Mouse (Mus musculus) testis, postnatal 10 days (tissue): ENCODE data around the gene Dph1.

Experiments used
- DNase-seq: peaks from one replicate; pipeline ENCODE4 v3.0.0; 2021; ENCODE audit warnings: low spot score

The Dph1 gene

DNA sequence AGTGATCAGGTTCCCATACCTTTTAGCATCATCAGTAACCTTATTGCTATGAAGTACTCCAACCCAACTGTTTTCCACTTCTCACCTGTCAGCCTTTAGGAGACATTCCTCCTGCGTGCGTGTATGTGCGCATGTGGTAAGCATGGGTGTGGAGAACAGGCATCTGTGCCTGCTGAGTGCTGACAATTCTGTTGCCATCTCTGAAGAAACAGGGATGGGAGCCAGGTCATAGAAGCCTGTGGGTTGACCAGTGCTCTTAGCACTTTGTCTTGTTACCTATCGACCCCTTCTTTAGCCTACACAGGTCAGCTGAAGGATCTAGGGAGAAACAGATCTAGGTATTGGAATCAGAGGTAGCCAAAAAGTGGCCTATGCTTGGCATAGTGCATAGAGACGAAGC lies 57.6 kb downstream of the Dph1 start:
- no peak for DNase-seq

DNA sequence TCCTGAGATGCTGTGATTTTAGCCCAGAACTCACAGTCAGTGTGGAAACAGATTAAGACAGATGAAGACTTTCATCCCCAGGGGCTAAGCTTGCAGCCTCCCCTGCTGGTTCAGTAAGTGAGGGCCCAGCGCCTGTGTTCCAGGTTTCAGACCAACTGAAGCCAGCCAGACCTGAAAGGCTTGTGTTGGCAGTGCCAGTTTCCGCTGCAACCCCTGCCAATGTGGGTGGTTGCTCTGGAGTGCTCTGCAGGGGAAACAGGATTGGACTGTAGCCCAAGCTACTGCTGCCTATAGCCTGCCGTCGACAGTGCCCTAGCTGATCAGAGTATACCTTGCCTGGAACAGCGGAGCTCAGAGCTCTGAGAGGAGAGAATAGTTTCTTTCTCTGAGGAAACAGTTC lies 58.8 kb downstream of the Dph1 start:
- no peak for DNase-seq

DNA sequence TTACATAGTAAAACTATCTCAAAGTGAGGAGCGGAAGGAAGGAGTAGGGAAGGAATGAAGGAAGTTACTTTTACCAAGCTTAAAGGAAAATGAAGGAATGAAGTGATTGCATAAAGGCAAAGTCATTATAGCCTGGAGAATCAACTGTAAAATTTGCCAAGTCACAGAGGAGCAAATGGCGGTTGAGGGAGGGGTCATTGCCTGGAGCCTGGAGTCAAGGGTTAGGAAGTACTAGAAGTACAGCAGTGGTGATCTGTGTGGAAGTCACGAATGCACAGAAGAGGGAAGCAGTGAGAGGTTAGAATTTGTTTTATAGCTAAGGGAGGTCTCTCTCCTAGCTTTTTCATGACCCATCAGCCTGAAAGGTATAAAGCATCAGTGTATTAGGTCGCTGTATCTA lies 59.7 kb downstream of the Dph1 start:
- DNase-seq: no peak

DNA sequence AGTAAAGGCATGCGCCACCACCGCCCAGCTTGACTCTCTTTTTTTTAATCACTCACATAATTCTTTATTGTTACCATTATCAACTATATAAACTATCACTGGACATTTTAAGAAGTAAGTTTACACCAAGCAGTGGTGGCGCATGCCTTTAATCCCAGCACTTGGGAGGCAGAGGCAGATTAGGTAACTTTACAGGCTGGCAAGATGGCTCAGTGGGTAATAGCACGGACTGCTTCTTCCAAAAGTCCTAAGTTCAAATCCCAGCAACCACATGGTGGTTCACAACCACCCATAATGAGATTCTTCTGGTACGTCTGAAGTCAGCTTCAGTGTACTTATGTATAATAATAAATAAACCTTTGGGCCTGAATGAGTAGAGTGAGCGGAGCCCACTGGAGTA lies 61.6 kb downstream of the Dph1 start:
- DNase-seq: no peak
